Mouse (Mus musculus) duodenum, adult 2 months (tissue): ENCODE data around the gene 1700047I17Rik2. TPM values are rescaled to one million over a fixed set of nuclear protein-coding genes. Genes with fewer than 3 reads are reported as not detected.

Source experiments
- polyA plus RNA-seq: library from polyadenylated mRNA; depleted of rRNA; stranded (reverse); fragments of >200 nt; gene quantifications from 2 replicates; pipeline ENCODE4 v1.2.3, GENCODE M21; 2012; ENCODE audit warnings: low replicate concordance; rRNA removed

Gene 1700047I17Rik2
- not detected in 2 replicates for polyA plus RNA-seq

GRCm38 (mm10) chr12:55199306-55199705 lies at the start of gene 1700047I17Rik2:
Gene 1700047I17Rik2 (plus strand): TSS chr12:55199592.

DNA sequence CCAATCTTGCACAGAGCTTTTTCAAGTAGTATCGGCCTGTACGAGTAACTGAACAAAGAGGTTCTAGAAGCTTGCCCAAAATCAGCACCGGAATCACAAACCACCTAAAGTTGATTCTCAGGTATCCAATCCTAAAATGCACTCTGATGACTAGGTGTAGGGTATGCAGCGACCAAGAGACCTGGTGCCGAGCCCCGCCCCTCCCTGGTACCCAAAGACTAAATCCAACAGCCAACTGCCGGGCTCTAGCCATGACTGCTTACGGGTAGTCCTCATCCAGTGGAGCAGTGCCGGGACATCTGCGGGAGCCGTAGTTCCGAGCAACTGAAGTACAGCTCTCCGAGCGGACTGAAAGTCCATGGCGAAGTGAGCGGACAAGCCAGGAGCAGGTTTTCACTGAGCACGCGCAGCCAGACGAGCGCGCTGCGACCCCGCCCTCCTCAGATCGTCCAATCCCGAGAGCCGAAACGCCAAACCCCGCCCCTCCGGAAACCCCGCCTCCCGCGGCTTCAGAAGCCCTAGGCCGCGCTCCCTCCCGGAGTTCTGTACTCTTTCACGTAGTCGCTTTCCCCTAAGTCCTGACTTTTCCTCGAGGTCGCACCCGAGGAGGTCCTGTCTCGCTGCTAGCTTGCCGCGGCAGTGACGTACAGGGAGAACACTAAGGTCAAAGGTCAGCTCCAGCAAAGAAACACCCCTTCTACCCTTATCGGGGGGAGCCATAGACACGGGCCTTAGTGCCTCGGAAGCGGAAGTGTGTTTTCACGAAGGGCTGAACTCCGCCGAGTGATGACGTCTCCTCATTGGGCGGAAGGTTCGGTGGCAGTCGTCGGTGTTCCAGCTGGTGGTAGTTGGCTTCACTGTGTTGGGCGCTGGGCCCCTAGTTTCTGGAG lies 44.6 kb upstream of the 1700047I17Rik2 start, which contains the start of gene Srp54b:
TSS of gene Srp54b (plus strand) at position 546 of the 890 bp plus-strand sequence.

GRCm38 (mm10) chr12:55229626-55230519 lies 30.5 kb downstream of the 1700047I17Rik2 start, which contains the start of gene Srp54c:
Gene Srp54c (plus strand): TSS chr12:55230168.

Other genes with a start within 250 kb of the 1700047I17Rik2 start
- gene Gm20403, start 213.1 kb upstream of the 1700047I17Rik2 start, polyA plus RNA-seq = not detected in 2 replicates
- gene Baz1a, start 185.2 kb upstream of the 1700047I17Rik2 start, polyA plus RNA-seq = 0.55 and 0.64 TPM in 2 replicates
- 1.1 and 1.2 TPM in 2 replicates for gene 2700097O09Rik, start 119.5 kb upstream of the 1700047I17Rik2 start, polyA plus RNA-seq
- 7.2 and 12.8 TPM in 2 replicates for gene Srp54a, start 119.3 kb upstream of the 1700047I17Rik2 start, polyA plus RNA-seq
- 2.3 and 4.0 TPM in 2 replicates for gene Fam177a, start 75.1 kb upstream of the 1700047I17Rik2 start, polyA plus RNA-seq
- 10.7 and 28.1 TPM in 2 replicates for gene Srp54b, start 44.5 kb upstream of the 1700047I17Rik2 start, polyA plus RNA-seq
- 0.79 and 1.9 TPM in 2 replicates for gene Srp54c, start 30.6 kb downstream of the 1700047I17Rik2 start, polyA plus RNA-seq
- gene 1110008L16Rik, start 100.0 kb downstream of the 1700047I17Rik2 start, polyA plus RNA-seq = 4.2 and 7.1 TPM in 2 replicates
- gene Ppp2r3c, start 103.4 kb downstream of the 1700047I17Rik2 start, polyA plus RNA-seq = 0.19 and 0.43 TPM in 2 replicates
- gene Psma6, start 184.6 kb downstream of the 1700047I17Rik2 start, polyA plus RNA-seq = 10.4 and 11.2 TPM in 2 replicates